Mouse (Mus musculus) spleen, postnatal 4 days (tissue): ENCODE measurements around the gene Abca7.
A peak's percentile ranks its signal among the peaks of the same experiment; 100 is the strongest.

Experiments used
- DNase-seq, 2 experiments: peaks; one replicate each; pipeline ENCODE4 v3.0.0; 2022; ENCODE audit warnings: low spot score in 2 of 2

Abca7 gene

DNA sequence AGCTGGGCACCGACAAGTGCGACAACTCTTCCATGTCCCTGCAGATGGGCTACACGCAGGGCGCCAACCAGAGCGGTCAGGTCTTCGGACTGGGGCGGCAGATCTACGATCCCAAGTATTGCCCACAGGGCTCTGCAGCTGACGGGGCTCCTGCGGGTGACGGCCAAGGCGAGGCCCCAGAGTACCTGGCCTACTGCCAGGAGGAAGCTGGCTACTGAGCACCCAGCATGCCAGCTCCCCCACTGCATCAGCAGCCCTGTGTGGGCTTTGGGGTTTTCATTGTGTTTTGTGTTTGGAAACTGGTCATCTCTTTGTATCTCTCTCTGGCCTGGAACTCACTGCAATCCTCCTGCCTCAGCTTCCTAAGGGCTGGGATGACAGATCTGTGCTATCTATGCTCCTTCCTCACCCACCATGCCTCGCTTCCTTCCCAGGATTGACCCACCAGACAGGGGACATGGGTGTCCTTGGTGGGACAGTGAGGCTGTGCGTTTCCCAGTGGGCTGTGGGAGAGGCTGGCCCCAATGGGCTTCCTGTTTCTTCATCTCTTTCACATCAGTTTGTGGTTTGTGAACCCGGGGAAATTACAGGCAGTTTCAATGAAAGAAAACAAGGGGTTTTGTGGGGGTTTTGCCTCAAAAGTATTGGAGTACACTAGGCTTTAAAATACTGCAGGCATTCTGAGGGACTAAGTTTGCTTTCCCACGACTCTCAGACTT lies 1.7 kb upstream of the Abca7 start:
- DNase-seq: peak; percentile 71 to 85

DNA sequence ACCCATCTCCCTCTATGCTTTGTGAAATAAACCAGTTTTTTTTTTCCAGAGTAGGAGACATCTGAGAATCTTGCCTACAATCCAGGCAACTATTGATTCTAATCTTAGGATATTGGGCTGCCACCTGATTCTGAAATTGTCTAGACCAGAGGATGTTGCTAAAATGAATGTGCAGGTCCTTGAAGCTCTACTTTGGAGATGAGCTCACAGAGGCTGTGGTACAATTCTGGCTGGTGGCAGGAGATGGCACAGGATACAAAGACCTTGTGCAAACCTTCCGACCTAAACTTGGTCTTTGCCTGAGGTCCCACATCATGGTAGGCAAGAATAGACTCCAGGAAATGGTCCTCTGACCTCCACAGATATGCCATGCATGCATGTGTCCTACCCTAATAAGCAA lies 658 bp upstream of the Abca7 start:
- DNase-seq: no peak

DNA sequence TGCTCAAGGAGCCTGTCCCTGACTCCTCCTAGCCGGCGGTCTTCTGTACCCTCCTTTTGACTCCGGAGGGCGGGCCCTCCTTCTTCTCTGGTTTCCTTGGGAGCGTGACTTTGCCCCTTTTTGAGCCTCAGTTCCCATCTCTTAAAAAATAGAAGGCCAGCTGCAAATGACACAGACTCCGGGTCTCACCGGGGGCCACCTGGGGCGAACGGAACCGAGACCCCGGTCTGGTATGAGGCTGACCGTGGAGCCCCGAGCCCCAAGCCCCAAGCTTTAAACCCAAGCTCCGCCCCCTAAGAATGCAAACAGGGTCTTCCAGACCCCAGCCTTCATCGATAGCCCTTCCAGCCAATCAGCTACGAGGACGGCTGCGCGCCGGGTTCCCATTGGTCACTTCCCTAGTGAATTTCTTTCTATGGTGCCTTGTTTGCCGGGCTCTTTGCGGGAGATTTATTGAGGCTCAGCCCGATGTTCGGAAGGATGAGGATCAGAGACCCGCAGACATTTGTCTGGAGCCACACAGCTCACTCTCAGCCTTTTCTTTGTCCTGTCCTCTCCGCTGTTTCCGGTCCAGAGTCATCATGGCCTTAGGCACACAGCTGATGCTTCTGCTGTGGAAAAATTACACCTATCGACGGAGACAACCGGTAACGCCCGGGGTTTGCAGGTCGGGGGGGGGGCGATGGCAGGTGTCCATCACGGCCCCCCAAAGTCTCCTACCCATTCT lies 903 bp downstream of the Abca7 start:
- DNase-seq: peak; percentile 79 to 88

DNA sequence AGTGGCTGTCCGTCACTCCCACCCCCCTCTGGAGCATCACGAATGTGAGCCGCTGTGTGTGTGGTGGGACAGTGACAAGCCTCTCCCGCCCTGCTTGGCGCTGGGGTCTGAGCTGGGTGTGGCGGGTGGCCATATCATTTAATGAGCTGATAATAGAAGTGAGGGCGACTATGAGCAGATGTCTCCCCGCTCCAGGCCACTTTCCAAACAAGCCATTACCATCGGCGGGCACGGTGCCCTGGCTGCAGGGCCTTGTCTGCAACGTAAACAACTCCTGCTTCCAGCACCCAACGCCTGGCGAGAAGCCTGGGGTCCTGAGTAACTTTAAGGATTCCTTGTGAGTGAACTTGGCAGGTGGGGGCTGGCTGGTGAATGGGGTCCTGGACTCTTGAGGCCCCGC lies 1.5 kb downstream of the Abca7 start:
- no peak for DNase-seq

DNA sequence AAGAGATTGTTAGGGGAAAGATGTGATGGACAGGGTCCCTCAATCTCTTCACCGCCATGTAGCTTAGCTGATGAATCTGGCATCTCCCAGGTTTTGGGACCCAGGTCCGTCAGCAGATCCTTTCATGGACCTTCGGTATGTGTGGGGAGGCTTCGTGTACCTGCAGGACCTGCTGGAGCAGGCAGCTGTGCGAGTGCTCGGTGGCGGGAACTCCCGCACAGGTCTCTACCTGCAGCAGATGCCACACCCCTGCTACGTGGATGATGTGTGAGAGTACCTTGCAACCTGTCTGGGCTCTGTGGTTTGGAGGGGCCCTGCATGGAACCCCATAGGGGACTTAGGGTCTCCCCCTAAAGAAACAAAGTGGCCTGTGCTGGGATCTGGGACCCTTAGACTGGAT lies 5.7 kb downstream of the Abca7 start:
- DNase-seq: no peak

DNA sequence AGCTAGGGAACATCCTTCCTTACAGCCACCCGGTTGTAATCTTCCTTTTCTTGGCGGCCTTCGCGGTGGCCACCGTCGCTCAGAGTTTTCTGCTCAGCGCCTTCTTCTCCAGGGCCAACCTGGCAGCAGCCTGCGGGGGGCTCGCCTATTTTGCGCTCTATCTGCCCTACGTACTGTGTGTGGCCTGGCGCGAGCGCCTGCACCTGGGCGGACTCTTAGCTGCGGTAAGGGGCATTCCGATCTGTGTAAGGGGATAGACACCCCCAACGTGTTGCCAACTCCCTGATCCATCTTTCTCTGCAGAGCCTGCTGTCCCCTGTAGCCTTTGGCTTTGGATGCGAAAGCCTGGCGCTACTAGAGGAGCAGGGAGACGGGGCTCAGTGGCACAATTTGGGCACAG lies 6.5 kb downstream of the Abca7 start:
- DNase-seq: no peak

DNA sequence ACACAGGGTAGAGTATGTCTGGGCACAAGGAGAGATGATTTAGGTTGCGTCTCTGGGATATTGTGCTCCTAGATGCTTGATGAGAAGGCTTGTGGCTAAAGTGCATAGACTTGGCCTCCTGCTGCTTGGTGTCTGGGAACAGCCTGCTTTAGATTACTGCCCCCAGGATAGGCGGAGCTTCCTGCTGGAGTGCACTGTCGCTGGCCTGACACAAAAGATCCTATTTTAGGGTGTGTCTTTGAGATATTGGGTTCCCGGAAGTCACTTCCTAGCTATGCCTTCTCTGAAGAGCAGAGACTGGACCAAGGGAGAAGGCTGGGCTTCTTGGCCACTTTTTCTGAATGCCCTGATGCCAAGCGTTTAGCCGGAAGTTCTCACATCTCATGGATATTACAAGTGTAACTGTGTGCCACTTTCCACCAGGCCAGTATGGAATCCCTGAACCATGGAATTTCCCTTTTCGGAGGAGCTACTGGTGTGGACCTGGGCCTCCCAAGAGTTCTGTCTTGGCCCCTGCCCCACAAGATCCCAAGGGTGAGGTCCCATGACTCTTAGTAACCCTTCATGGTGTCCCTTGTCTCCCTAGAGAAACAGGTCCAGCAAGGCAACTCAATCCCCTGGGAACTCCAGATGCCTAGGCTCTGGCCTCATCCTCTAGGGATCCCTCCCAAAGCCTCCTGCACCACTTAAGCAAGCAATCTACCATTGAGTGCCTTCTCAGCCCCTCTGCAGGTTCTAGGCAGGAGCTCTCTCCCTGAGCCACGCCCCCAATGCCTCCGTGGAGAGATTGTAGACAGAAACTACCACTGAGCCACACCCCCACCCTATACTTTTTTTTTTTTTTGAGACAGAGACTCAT lies 7.3 kb downstream of the Abca7 start:
- DNase-seq: no peak

DNA sequence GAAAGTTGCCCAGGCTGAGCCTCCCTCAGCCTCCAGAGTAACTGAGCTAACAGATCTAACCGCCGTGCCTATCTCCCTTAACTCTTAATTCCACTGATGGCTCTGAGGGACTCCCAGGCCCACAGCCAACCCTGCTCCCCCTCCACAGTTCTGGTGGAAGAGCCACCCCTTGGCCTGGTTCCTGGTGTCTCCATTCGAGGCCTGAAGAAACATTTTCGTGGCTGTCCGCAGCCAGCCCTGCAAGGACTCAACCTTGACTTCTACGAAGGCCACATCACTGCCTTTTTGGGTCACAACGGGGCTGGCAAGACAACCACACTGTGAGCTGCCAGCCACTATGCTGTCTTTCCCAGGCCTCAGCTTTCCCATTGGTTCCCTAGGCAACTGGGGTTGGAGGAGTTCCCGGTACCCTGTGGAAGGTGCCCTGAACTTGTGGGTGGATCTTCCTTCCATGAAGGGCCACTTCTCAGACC lies 8.0 kb downstream of the Abca7 start:
- no peak for DNase-seq

DNA sequence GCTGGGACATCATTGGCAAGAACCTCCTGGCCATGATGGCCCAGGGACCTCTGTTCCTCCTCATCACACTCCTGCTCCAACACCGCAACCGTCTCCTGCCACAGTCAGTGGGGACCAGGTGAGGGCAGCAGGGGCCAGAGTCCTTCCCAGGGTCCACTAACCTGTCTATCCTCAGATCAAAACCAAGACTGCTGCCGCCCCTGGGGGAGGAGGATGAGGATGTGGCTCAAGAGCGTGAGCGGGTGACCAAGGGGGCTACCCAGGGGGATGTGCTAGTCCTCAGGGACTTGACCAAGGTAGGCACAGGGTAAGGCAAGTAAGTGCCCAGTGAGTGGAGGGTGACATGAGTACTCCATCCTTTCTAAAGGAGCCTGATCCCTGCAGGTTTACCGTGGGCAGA lies 15.4 kb downstream of the Abca7 start:
- no peak for DNase-seq

DNA sequence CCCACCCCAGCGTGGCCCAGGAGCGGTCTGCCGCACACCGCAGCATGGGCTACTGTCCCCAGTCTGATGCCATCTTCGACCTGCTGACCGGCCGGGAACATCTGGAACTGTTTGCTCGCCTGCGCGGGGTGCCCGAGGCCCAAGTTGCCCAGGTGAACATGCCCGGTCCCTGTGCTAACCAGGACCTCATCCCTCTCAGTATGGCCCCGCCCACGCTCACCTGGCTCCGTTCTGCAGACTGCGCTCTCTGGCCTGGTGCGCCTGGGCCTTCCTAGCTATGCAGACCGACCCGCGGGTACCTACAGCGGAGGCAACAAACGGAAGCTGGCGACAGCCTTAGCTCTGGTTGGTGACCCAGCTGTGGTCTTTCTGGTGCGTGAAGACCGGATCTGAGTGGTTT lies 17.3 kb downstream of the Abca7 start:
- no peak for DNase-seq

DNA sequence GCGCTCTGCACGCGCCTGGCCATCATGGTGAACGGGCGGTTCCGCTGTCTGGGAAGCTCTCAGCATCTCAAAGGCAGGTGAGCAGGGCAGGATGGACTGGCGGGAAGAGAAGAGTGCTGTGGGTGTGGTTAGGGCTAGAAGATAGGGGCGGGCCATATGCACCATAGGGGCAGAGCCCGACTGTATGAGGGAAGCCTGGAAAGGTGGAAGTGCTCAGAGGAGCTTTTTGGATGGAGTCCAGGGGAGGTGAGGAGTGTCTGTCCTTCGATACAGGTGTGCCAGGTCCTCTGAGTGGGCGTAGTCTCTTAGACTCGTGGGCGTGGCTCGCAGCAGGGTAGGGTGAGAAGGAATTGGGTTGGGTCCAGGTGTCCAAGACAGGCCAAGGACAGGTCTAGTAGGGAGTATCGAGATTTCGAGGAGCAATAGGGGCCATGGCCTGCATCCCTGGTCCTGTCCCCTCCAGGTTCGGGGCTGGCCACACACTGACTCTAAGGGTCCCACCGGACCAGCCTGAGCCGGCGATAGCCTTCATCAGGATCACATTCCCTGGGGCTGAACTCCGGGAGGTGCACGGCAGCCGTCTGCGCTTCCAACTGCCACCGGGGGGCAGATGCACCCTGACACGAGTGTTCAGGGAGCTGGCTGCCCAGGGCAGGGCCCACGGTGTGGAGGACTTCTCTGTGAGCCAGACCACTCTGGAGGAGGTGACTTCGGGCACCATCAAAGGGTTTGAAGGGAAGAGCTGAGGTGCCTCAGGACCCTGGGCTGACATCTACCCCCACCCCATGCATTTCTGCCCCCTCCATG lies 18.4 kb downstream of the Abca7 start:
- DNase-seq: peak in 1 of 2 experiments; percentile 53

DNA sequence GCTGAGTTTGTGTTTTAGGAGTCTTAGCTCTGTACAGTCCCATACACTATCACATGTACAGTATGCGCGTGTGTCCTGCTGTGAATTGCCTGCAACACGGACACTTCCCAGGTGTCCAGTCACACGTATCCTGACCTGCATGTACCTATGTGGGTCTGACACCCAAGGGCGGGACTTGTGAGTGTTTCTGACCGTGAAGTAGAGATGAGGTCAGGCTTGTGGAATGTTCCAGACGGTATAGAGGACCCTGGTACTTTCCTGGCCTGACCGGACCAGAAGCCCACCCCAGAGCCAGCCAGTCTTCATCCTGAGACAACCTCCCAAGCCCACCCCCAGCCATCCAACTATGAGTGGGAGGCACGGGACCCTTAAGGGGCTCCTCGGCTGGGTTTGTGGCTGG lies 19.3 kb downstream of the Abca7 start:
- DNase-seq: no peak

DNA sequence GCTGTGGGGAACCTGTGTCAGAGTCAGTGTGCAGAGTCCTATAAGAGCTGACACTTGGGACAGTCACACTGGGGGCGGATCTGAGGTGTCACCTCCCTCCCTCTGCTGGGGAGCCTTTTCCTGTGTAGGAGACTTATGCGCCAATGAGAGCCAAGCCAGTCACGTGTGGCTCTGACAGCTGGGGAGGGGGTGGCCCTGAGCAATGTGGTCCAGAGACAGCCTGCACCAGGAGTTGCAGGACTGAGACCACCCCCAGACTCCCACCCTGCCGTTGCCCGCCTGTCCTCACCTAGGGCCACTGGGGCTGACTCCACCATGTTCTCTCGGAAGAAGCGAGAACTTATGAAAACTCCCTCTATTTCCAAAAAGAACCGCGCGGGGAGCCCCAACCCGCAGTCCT lies 20.2 kb downstream of the Abca7 start, which contains the start of gene Arhgap45:
Arhgap45 (plus strand) TSS at position 143 of the 400 bp plus-strand sequence.
- DNase-seq: peak; percentile 82 to 87

DNA sequence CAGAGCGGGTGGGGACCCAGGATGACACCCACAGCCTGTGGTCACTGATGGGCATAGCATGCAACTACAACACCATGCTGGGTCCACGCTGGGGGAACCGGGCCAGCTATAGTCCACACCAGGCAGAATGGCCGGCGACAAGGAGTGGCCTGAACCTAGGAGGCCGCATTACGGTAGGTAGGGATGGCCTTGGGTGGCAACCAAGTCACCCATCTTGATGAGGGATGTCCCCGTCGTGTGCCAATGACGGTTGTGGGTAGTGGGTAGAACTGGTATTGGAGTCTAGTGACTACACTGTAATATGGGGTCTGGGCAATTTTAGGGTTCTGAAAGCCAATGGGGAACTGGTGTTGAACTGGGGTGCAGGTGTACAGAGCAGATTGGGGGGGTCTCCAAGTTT lies 20.6 kb downstream of the Abca7 start:
- no peak for DNase-seq

DNA sequence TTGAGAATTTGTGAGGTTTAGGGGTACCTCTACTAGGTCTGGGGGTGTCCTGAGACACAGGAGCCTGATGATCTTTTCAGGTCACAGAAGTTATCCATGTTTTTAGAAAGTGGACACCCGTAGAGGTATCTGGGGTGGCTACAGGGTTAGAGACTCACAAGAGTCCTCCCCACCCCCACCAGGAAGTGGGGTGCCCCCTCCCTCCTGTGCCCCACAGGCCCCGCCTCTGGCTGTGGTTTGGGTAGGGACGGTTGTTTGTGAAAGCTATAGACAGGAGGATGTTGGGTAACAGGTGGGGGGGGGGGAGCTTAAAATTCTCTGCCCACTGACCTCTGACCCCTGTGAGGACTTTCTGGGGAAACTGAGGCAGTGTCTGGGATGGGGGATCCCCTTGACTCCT lies 21.1 kb downstream of the Abca7 start:
- DNase-seq: peak; percentile 86 to 90

DNA sequence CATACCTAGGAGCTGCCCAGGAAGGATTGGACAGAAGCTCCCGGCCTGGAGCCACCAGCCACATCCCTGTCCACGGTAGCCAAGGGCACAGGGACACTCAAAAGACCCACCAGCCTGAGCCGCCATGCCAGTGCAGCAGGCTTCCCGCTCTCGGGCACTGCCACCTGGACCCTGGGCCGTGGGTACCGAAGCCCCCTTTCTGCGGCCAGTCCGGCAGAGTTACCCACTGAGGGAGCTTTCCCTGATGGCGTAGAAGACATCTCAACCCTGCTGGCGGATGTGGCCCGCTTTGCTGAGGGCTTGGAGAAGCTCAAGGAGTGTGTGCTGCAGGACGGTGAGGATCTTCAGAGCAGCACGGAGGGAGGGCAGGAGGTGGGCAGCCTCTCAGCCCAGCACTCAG lies 21.5 kb downstream of the Abca7 start:
- peak in 1 of 2 experiments; percentile 49 for DNase-seq

DNA sequence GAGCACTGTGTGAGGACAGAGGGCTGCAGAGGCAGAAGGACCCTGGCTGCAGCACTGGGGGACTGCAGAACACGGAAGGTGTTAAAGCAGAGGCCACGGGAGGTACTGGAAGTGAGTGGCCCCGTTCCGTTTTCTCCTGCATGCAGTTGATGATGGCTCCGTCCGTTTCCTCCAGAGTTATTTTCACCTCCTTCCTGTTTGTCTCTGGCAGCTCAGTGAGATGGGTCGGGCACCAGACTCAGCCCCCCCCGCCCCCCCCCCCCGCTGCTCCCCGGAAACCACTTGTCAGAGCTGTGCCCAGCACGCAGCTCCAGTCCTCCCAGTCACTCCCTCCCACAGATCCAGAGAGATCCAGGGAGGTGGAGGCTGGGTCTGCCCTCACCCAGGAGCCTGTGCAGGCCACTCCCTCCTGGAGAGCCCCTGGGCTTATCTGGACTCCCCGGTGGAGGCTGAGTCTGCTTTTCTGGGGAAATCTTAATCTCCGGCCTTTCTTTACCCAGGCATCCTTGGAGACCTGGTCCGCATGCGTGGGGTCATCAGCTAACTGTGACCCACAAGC lies 22.5 kb downstream of the Abca7 start:
- peak in 1 of 2 experiments; percentile 62 for DNase-seq

DNA sequence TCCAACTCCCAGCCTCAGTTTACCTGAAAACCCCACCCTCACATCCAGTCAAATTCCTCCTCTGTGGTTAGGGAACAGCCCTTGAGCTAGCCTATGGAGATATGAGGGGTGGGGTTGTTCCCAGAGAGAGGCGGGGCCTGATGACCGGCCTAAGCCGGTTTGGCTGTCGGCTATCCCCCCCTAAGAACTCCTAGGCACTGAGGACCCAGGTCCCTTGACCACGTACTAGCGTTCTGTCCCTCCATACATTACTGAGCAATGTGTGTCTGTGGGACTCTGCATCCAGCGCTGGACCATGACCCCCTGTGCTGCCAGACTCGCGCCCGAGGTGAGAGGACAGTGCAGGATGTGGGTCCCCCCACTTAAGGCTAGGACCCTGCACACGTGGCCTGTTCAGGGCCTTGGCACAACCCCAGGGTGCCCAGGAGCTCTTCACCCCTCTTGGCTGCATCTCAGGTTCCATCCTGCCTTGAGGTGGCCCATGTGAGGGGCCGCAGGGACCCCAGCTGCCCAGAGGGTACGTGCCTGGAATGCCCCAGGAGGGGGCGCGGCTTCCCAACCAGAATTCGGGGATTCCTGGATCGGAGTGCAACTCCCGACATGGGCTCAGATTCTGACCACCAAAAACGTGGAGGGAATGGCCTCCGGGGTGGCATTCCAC lies 23.3 kb downstream of the Abca7 start:
- DNase-seq: no peak

DNA sequence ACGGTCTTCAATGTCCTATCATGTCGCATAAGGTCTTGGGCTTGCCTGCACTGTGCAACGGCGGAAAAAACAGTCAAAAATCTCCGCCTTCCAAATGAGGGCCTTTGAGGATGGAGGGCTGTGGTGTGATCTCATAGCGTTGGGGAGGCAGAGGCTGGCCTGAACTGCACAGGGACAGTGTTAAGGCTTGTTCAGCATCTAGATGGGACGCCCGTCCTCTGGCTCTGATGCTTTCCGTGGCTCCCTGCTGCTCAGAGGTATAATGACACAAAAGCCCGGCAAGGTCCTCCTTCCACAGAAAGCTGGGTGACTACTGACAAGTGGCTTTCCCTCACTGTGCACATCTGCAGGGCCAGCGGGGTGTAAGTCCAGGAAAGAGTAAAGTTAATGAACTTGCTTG lies 23.9 kb downstream of the Abca7 start:
- no peak for DNase-seq

DNA sequence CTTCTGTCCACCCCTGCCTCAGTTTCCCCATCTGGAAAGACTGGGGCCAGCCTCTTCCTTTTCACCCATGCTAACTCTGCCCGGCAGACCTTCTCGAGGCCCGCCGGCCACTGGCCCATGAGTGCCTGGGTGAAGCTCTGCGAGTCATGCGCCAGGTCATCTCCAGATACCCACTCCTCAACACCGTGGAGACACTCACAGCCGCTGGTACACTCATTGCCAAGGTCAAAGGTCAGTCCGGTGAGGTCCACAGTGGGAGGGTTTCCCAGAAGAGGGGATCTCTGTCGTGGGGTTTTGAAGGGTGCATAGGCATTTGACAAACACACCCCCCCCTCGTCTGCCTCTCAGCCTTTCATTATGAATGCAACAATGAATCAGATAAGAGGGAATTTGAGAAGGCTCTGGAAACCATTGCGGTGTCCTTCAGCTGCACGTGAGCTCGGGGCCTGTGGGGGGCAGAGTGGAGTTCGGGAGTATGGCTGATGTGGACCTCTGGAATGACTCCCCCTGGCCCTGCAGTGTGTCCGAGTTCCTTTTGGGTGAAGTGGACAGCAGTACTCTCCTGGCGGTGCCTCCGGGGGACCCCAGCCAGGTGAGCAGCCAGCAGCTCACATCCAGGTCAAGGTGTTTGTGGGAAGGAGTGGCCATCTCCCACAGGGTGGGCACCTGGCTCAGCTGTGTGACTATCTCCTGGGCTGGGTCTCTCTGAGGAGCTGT lies 24.5 kb downstream of the Abca7 start:
- DNase-seq: no peak
